Mouse (Mus musculus): ENCODE measurements at regions not wholly inside any gene's neighbourhood (a gene's known extent, or its start where the extent isn't known, plus 50 kb on each side); places are given as distances from the start of the nearest gene placed in this dataset.

- Histone ChIP-seq H3K9ac (replicated peaks) (no peak overlapping the region), H3K36me3 (replicated peaks; ENCODE audit: control insufficient read depth, insufficient read depth, low read depth) (no peaks in the 10 kb centered on the region), H3K4me3 (ENCODE audit: insufficient read depth in 1 of 2, low read depth in 2 of 2, low read length in 2 of 2) (no peak overlapping the region), H3K9me3 (ENCODE audit: control insufficient read depth, low read length) (no peaks in the 10 kb centered on the region), H3K27me3 (ENCODE audit: control insufficient read depth, insufficient read depth, low read length) (no peaks in the 10 kb centered on the region), H3K27ac (no peak overlapping the region), H3K4me1 (replicated peaks; ENCODE audit: control insufficient read depth in 2 of 2, insufficient read depth in 2 of 2, low read length in 1 of 2) (no peaks in the 10 kb centered on the region), H3K4me2 (ENCODE audit: low read depth) (no peak overlapping the region)
- TF ChIP-seq EP300 (IDR thresholded peaks at IDR 0.05; ENCODE audit: low read depth) (no peak), CTCF (IDR thresholded peaks at IDR 0.05; ENCODE audit: low read depth) (no peak)
- 38% methylated on average over 1 of the region's 1 CpGs for WGBS (ENCODE audit: insufficient replicate concordance)
- DNase-seq (ENCODE audit: low read depth in 3 of 3, low spot score in 3 of 3) (no peak), ATAC-seq (ENCODE audit: insufficient read depth) (no peak)
Measured at GRCm38 (mm10) chr7:39882113-39882512, 364.5 kb downstream of the Zfp619 start.

- Histone ChIP-seq H3K9me3 (ENCODE audit: control insufficient read depth, low read length) (no peaks in the 10 kb centered on the region), H3K4me2 (ENCODE audit: low read depth) (no peak overlapping the region), H3K4me3 (ENCODE audit: insufficient read depth in 1 of 2, low read depth in 2 of 2, low read length in 2 of 2) (no peak overlapping the region), H3K9ac (replicated peaks) (no peak overlapping the region), H3K27ac (no peak overlapping the region), H3K36me3 (replicated peaks; ENCODE audit: control insufficient read depth, insufficient read depth, low read depth) (no peaks in the 10 kb centered on the region), H3K4me1 (replicated peaks; ENCODE audit: control insufficient read depth in 2 of 2, insufficient read depth in 2 of 2, low read length in 1 of 2) (no peaks in the 10 kb centered on the region), H3K27me3 (ENCODE audit: control insufficient read depth, insufficient read depth, low read length) (no peaks in the 10 kb centered on the region)
- DNase-seq (ENCODE audit: low read depth in 3 of 3, low spot score in 3 of 3) (no peak), ATAC-seq (ENCODE audit: insufficient read depth) (no peak)
- TF ChIP-seq EP300 (IDR thresholded peaks at IDR 0.05; ENCODE audit: low read depth) = no peak
- no peak for TF ChIP-seq CTCF (IDR thresholded peaks at IDR 0.05; ENCODE audit: low read depth)
- 73% methylated on average over 7 of the region's 7 CpGs for WGBS (ENCODE audit: insufficient replicate concordance)
Measured at GRCm38 (mm10) chr7:39894208-39894896, 376.8 kb downstream of the Zfp619 start.

- no peak overlapping the region for H3K9ac ChIP-seq (replicated peaks)
- no peak overlapping the region for H3K4me3 ChIP-seq (ENCODE audit: insufficient read depth in 1 of 2, low read depth in 2 of 2, low read length in 2 of 2)
- no peak overlapping the region for H3K4me2 ChIP-seq (ENCODE audit: low read depth)
- H3K27ac ChIP-seq = no peak overlapping the region
- H3K27me3 ChIP-seq (ENCODE audit: control insufficient read depth, insufficient read depth, low read length) = no peaks in the 10 kb centered on the region
- no peaks in the 10 kb centered on the region for H3K4me1 ChIP-seq (replicated peaks; ENCODE audit: control insufficient read depth in 2 of 2, insufficient read depth in 2 of 2, low read length in 1 of 2)
- ATAC-seq (ENCODE audit: insufficient read depth) (no peak), DNase-seq (ENCODE audit: low read depth in 3 of 3, low spot score in 3 of 3) (no peak)
- H3K36me3 ChIP-seq (replicated peaks; ENCODE audit: control insufficient read depth, insufficient read depth, low read depth) = no peaks in the 10 kb centered on the region
- no peaks in the 10 kb centered on the region for H3K9me3 ChIP-seq (ENCODE audit: control insufficient read depth, low read length)
- TF ChIP-seq EP300 (IDR thresholded peaks at IDR 0.05; ENCODE audit: low read depth) (no peak), CTCF (IDR thresholded peaks at IDR 0.05; ENCODE audit: low read depth) (no peak)
- WGBS (ENCODE audit: insufficient replicate concordance) = 52% methylated on average over 2 of the region's 2 CpGs
Measured at GRCm38 (mm10) chr7:39896918-39897317, 379.4 kb downstream of the Zfp619 start.

GRCm38 (mm10) chr7:39898268-39898667 is 380.7 kb downstream of the Zfp619 start:
- no peak overlapping the region for H3K4me2 ChIP-seq (ENCODE audit: low read depth)
- WGBS (ENCODE audit: insufficient replicate concordance) = 63% methylated on average over 1 of the region's 1 CpGs
- ATAC-seq (ENCODE audit: insufficient read depth) (no peak), DNase-seq (ENCODE audit: low read depth in 3 of 3, low spot score in 3 of 3) (no peak)
- H3K27me3 ChIP-seq (ENCODE audit: control insufficient read depth, insufficient read depth, low read length) = no peaks in the 10 kb centered on the region
- H3K9me3 ChIP-seq (ENCODE audit: control insufficient read depth, low read length) = no peaks in the 10 kb centered on the region
- no peak for TF ChIP-seq EP300 (IDR thresholded peaks at IDR 0.05; ENCODE audit: low read depth)
- TF ChIP-seq CTCF (IDR thresholded peaks at IDR 0.05; ENCODE audit: low read depth) = no peak
- no peak overlapping the region for H3K9ac ChIP-seq (replicated peaks)
- H3K27ac ChIP-seq = no peak overlapping the region
- H3K4me3 ChIP-seq (ENCODE audit: insufficient read depth in 1 of 2, low read depth in 2 of 2, low read length in 2 of 2) = no peak overlapping the region
- H3K36me3 ChIP-seq (replicated peaks; ENCODE audit: control insufficient read depth, insufficient read depth, low read depth) = no peaks in the 10 kb centered on the region
- no peaks in the 10 kb centered on the region for H3K4me1 ChIP-seq (replicated peaks; ENCODE audit: control insufficient read depth in 2 of 2, insufficient read depth in 2 of 2, low read length in 1 of 2)

GRCm38 (mm10) chr7:39933946-39934345 is 416.4 kb downstream of the Zfp619 start:
- Histone ChIP-seq H3K27ac (no peak overlapping the region), H3K36me3 (replicated peaks; ENCODE audit: control insufficient read depth, insufficient read depth, low read depth) (no peaks in the 10 kb centered on the region), H3K4me2 (ENCODE audit: low read depth) (no peak overlapping the region), H3K9me3 (ENCODE audit: control insufficient read depth, low read length) (no peaks in the 10 kb centered on the region), H3K9ac (replicated peaks) (no peak overlapping the region), H3K4me1 (replicated peaks; ENCODE audit: control insufficient read depth in 2 of 2, insufficient read depth in 2 of 2, low read length in 1 of 2) (no peaks in the 10 kb centered on the region), H3K27me3 (ENCODE audit: control insufficient read depth, insufficient read depth, low read length) (no peaks in the 10 kb centered on the region), H3K4me3 (ENCODE audit: insufficient read depth in 1 of 2, low read depth in 2 of 2, low read length in 2 of 2) (no peak overlapping the region)
- no peak for ATAC-seq (ENCODE audit: insufficient read depth)
- 27% methylated on average over 1 of the region's 1 CpGs for WGBS (ENCODE audit: insufficient replicate concordance)
- no peak for TF ChIP-seq CTCF (IDR thresholded peaks at IDR 0.05; ENCODE audit: low read depth)
- no peak for DNase-seq (ENCODE audit: low read depth in 3 of 3, low spot score in 3 of 3)
